Mouse (Mus musculus): Measurements from ENCODE around the gene Shisal2a.

Gene Shisal2a

DNA sequence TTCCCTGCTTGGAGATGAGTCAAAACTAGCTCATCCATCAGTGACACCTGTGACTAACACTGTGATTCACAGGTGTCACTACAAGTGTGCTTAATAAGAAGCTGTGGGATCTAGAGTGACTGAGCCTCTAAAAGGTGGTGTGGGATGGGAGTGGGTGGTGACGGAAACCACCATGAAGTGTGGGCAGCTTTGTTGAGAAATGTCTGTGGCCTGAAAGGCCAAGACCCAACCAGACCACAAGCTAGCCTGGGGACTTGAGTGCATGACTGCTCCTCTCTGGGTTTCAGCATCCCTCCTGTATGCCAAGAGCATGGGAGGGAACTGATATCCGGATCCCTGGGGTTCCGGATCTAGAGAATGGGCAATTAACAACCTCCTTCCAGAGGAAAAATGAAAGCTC, 11.7 kb downstream of the Shisal2a start:
- WGBS = 76% methylated on average over 3 of the region's 3 CpGs

- WGBS = 68% methylated on average over 4 of the region's 4 CpGs
Observed at GRCm38 (mm10) chr4:108370409-108370808, 12.7 kb downstream of the Shisal2a start.

GRCm38 (mm10) chr4:108369254-108369653, 13.9 kb downstream of the Shisal2a start:
- WGBS = 58% methylated on average over 5 of the region's 5 CpGs

- WGBS = 46% methylated on average over 5 of the region's 5 CpGs
Observed at GRCm38 (mm10) chr4:108364111-108364476, 19.1 kb downstream of the Shisal2a start.

DNA sequence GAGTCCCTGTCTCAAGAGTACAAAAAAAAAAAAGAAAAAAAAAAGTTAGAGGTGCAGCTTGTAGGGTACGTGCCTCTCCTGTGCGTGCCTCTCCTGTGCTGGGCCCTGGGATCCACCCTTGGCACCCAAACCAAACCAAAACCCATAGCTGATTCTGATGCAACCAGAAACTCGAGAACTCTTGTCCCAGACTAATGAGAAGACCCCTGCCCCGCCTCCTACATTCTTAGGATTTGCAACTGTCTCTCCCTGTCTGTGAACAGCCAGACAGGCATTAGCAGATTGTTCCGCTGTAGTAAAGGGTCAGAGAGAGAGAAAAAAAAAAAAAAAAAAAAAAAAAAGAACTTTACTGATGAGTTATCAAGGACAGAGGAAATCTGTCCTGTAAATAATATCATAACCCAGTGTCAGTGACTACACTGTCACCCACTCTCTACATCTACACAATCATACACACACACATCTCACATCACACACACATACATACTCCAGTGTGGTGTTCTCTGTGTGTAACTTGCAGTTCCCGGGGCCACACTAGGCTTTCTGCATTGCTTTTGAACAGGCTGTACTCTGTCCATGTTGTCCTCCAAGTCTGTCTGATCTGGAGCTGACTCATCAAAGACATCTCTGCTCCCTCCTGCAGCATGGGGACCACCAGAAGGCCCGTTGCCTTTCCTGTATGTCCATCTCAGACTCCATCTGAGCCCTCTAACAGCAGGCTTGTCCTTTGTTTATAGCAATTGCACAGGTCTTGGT, 19.6 kb downstream of the Shisal2a start:
- WGBS = 75% methylated on average over 7 of the region's 7 CpGs

DNA sequence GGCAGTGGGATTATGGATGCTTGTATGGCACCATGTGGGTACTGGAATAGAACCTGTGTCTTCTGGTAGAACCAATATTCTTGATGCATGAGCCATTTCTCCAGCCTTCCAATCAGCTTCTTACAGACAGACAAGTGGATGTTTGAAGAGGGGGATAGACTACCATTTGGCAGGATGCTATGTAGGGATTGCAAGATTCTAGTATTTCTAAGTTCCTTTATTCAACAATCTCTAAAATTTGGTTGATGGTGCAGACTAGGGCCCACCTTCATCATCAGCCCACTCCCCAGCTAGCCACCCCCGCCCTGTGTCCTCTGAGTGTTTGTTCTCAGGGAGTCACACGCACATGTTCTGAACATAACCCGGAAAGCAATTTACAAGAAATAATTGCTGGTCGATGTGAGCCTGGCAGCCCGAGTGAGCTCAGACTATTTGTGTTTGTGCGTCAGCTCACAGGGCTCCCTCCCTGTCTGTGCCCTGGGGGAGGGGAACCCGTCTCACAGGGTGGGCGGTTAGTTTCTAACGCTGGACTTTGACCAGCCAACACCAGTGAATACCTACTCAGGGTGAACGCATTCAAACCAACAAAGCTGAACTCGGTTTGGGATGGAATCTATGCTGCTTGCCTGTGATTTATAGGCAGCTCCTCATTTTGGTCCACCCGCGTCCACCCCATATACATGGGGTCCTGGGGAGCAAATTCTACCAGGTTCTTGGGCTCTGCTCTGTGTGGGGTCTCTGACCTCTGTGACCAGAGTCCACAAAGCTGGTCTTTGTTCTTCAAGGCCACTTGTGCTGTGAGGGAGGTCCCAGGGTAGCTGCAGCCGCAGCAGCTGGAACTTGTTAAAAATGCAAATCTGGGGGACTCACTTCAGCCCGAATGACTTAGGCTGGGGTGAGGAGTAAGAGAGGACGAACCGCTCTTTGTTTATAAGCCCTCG, 20.6 kb downstream of the Shisal2a start:
- WGBS = 42% methylated on average over 18 of the region's 18 CpGs

GRCm38 (mm10) chr4:108360136-108361055, 22.8 kb downstream of the Shisal2a start:
- 19% methylated on average over 28 of the region's 28 CpGs for WGBS

GRCm38 (mm10) chr4:108358498-108358897, 24.7 kb downstream of the Shisal2a start:
- 62% methylated on average over 4 of the region's 4 CpGs for WGBS

- 95% methylated on average over 8 of the region's 8 CpGs for WGBS
Observed at GRCm38 (mm10) chr4:108357458-108357857, 25.7 kb downstream of the Shisal2a start.

DNA sequence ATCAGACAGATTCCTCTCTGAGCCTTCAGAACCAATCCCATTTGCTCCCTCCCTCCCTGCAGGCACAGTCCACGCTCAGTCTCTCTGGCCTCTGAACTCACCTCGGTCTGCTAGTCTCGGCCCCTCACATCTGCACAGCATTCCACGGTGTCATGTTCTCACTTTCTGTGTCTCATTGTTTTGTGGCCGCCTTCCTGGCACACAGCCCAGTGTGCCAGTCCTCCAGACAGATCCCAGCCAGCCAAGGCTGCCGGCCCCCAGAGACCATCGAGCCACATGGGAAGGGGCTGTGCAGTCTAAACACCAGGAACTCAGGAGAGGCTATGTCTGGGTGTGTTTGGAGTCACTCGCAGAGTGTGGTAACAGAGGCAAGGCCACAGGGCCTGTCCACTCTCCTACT, 32.3 kb downstream of the Shisal2a start:
- 32% methylated on average over 8 of the region's 8 CpGs for WGBS

- 64% methylated on average over 8 of the region's 8 CpGs for WGBS
Observed at GRCm38 (mm10) chr4:108349836-108350547, 33.2 kb downstream of the Shisal2a start.

- WGBS = 96% methylated on average over 3 of the region's 3 CpGs
Observed at GRCm38 (mm10) chr4:108349064-108349463, 34.1 kb downstream of the Shisal2a start.

GRCm38 (mm10) chr4:108348256-108348875, 34.8 kb downstream of the Shisal2a start:
- 73% methylated on average over 5 of the region's 5 CpGs for WGBS

DNA sequence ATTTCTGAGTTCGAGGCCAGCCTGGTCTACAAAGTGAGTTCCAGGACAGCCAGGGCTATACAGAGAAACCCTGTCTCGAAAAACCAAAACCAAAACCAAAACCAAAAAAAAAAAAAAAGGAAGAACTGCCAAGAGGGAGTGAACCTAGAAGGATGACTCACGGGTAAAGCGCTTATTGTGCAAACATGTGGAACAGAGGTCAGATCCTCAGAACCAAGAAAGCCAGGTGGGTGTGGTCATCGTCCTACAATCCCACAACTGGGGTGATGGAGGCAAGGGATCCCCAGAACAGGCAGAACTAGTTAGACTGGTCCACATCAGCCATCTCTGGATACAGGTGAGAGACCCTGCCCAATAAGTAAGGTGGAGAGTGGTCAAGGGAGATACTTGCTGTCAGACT, 36.0 kb downstream of the Shisal2a start:
- WGBS = 88% methylated on average over 5 of the region's 5 CpGs

- WGBS = 72% methylated on average over 5 of the region's 5 CpGs
Observed at GRCm38 (mm10) chr4:108345826-108346225, 37.3 kb downstream of the Shisal2a start.

GRCm38 (mm10) chr4:108344631-108345083, 38.5 kb downstream of the Shisal2a start:
- WGBS = 25% methylated on average over 7 of the region's 7 CpGs

DNA sequence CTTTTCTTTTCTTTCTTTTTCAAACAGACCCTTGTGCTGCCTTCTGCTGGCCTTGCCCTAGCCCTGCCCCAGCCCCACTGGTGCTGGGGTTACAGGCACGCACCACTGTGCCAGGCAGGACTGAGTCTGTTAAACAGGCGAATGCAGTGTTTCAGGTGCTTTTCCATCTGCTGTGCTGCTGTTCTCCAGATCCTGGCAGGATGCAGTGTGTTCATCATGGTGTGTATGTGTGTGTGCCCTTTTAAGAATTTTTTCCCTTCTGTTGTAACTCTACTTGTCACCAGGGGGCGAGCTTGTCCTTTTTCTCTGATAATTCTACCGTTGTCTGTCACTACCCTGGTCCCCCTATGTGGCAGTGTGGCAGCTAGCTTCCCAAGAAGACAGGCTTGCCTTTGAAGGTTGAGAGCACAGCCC, 43.9 kb downstream of the Shisal2a start:
- 6% methylated on average over 4 of the region's 4 CpGs for WGBS

- 43% methylated on average over 10 of the region's 10 CpGs for WGBS
Observed at GRCm38 (mm10) chr4:108338811-108339210, 44.3 kb downstream of the Shisal2a start.

DNA sequence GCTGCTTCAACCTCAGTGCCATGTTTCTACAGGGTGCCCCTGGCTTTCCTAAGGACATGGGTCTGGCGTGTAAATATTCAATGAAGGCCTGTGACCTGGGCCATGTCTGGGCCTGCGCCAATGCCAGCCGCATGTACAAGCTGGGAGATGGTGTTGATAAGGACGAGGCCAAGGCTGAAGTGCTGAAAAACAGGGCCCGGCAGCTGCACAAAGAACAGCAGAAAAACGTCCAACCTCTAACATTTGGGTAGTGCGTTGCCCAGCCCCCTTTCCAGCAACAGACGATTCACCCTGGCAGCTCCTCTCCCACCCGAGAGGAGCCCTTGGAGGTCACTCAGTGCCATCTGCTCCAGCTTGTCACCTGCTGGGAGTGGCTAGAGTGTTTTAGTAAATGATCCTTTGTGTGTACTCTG, 44.8 kb downstream of the Shisal2a start:
- WGBS = 44% methylated on average over 9 of the region's 9 CpGs

- WGBS = 33% methylated on average over 3 of the region's 3 CpGs
Observed at GRCm38 (mm10) chr4:108337817-108338216, 45.3 kb downstream of the Shisal2a start.

All from cerebral cortex, adult 2 months (tissue).